Mouse (Mus musculus) heart, adult 9 months (tissue): ENCODE results near the gene Fam25c.

Experiments used
- DNase-seq, 2 experiments: peaks; one replicate each; pipeline ENCODE4 v3.0.0; 2022; ENCODE audit warnings: low spot score in 2 of 2

The Fam25c gene

DNA sequence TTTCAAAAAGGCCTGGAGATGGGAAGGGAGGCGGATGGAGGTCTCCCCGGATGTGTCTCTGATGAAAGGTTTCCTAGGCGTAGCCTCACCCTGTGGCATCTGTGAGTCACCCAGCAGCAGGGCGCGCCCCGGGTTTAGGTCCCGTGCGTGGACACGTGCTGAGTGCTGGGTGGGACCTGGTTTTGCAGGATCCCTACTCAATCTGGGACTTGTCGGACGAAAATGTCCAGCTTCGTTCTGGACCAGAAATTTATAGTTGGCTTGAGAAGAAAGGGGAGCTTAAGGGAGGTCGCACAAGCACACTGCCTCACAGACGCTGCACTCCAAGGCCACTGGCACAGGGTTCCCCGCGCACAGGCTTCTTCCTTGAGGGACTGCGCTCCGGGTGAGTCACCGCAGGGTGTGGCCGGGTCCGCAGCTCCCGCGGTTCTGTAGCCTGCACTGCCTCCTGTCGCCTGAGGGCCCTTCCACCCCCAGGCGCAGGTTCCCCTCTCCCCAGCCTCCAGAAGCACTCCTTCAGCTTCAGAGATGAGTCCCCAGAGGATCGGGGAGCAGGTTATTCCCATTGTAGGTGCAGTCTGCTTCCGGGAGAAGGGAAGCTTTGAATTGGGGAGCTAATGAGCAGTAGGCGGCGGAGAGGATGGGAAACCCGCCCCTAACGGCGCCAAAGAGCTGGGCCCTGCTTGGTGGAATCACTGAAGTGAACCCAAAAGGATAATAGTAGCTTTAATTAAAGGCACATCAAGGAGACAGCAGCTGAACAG is 8.4 kb upstream of the Fam25c start:
- DNase-seq = peak; percentile 89

DNA sequence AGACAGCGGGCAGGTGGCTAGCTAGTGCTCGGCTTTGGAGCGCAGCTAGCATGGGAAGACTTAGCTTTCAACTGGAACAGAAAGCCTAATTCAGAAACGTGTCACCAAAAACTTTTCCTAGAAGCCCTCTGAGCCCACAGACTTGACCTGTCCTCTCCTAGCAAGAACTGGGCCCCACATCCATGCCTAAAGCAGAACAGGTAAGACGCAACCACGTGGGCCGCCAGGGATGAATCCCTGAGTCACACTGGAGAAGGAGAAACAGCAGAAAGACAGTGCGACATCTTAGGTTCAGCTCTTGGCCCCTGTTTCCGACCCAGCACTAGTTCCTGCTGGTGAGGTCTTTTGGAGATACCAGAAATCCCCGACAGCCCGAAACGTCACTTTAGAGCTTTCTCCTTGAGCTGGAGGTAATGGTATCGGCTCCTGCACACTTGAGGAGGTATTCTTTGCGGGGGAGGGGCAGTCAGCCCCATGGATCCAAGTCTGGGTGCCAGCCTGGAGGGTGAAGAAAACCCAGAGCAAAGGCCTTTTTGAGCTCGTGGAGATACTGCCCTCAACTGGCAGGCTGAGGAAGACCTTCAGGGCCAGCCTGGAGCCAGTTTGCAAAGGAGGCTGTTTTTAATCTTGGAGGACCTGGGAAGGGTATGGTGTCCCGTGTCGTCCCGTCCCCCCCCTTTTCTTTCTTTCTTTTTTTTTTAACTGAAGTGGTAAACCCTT is 7.7 kb upstream of the Fam25c start:
- peak; percentile 74 to 75 for DNase-seq

DNA sequence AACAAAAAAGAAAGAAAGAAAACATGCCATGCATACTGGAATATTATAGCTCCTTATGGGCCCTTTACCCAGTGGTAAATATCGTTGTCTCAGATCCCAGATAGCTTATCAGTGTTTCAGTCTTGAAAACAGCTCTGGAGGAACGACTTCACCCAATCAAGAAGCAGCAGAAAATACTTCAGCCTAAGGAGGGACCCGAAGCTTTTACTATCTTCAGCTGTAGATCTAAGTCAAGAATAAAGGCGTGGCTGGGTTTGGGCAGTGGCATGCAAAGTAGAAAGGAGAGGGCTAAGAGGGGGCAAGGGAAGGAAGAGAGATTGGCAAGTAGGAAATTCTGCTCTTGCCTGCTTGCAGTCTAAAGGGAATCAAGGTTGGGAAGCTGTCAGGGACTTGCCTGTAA is 6.9 kb upstream of the Fam25c start:
- DNase-seq = no peak

DNA sequence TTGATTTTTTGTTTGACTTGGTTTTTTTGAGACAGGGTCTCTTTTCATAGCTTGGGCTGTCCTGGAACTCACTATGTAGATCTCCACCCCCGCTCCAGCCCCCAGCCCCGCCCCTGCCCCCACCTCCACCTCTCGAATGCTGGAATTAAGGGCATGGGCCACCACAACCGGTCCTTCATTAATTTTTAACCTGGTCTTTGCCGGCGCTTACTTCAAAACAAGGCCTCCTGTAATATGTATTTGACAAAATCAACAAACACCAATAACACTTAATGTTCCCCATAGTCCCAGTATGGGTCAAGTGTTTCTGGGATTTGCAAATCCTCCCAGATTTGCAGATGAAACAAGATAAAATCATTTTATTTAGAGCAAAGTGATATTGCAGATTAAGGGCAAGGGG is 5.0 kb upstream of the Fam25c start:
- DNase-seq = no peak

DNA sequence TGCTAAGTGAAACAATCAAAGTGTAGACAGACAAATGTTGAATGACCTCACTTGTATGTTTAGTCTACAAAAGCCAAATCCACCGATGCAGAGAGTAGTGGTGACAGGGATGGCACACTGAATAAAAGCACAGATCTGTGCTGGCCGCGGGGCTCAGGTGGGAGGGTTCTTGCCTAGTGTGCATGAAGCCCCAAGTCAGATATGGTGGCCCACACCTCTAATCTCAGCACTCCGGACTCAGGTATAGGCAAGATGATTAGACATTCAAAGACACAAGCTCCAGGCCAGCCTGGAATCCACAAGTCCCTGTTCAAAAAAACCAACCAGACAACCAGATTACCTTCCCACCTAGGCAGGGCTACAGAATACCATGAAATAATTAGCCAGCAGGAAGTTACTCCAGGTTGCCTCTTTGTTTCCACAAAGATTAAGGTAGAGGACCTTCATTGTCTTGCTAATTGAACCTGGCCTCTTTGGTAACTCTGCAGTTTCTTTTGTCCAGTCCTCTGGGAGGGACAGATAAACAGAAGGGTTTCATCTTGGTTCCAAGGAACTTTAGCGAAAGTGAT is 4.5 kb upstream of the Fam25c start:
- DNase-seq = no peak

DNA sequence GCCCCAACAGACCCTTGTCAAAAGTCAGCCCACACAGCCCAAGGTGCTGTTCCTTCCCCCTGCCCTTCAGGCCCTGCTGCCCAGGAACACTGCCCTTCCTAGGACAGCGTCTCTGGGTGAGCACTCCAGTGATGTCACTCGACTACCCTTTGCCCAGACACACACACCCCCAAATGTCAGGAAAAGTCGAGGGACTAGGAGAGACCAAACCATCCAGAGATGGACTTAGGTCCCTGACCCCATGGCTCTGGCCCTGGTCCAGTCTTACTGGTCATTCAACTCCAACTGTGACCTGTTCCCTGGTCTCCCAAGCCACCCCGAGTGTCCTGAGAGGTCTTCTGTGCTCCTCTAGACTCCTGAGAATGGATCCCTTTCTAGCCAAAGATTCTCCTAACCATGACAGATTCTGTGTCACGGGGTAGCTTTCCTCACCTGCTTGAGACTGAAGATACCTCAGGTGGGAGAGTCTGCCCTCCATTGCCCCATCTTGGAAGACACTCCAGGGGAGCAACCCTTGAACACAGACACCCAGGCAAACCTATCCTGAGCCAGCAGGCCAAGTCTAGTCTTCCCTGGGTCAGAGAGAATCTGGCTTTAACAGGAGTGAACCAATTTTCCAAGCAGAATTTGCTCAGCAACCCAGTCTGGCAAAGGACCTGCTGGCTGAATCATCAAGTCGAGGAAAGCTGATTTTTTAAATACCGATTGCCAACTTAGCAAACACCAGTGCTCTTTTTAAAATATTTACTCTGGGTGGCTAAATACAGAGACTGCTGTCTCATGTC is 2.6 kb upstream of the Fam25c start:
- DNase-seq = no peak

DNA sequence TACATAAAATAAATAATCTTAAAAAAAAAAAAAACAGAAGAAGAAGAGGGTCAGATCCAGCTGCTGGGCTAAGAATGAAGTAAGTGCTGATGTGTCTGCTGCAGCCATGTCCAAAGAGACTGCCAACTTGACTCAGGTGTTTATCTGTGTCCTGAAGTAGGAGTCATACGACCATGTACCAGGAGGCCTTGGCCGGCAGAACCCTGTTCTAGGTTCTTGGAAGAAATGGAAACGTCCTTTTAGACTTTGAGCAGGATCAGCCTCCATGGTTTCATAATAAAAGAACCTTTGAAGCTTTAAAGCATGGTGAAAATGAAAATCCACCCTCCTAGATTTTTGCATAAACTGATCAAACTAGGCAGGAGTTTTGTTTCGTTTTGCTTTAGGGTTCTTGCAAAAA is 777 bp downstream of the Fam25c start:
- DNase-seq = no peak

DNA sequence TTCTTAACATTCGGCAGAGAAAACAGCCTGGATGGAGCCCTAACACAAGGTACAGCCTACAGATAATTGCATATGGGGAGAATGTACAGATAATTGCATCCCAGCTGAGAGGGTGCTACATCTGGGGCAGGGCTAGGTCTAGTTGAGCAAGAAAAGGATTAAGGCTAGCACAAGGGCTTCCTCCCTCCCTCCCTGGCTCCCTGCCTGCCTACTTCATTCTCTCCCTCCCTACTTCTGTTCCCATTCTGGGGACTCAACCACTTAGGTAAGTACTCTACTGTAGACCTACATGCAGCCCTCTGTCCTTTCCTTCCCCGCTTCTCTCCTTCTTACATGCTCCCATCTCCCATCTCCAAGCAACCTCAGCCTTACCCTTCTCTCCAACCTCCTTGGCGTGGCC is 1.9 kb downstream of the Fam25c start:
- no peak for DNase-seq

DNA sequence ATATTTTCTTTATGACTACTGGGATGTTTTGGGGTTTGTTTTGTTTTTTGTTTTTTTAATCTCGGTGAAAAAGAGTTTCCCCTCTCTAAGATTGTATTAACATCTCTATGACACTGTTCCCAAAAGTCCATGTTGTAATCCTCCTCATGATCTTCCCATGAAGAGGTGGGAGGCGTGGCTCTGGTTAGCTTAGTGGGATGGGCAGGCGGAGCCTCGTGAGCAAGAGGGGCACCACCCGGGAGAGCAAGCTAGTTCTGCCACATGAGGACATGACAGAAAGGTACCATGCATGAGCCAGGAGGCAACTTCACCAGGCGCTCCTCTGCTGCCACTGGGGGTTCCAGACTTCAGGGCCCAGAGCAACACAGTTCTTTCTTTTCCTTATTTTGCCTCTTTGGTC is 2.7 kb downstream of the Fam25c start:
- DNase-seq = no peak

DNA sequence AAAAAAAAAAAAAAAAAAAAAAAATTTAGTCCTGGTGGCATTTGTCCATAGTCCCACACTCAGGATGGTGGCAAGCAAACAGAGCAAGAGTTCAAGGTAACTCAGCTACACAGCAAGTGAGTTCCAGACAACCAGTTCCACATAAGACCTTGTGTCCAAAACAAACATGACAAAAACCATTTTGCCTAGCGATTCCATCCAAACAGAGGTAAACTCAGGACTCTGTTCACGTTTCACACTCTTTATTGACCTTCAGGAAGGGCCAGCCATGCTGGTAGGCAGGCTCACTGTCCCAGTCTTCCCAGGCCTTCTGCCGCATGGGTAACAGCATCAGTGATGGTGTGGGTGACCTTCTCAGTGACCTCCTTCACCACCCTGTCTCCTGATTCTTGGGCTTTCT is 3.6 kb downstream of the Fam25c start:
- DNase-seq = no peak

DNA sequence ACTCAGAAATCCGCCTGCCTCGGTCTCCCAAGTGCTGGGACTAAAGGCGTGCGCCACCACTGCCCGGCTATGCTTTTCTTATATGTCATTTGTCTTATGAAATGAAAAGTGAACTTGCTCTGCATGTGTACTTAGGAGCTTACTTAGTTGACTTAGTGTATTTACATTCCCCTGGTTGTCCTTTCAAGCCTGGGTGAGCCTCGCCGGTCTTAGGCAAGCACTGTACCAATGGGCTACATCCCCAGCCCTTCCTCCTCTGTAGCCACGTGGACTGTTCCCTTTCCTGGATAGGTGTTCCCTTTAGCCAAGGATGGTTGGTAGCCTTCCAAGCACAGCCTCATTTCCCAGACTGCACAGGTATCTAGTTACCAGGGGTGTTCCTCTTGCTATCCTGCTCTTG is 6.2 kb downstream of the Fam25c start:
- DNase-seq = no peak

DNA sequence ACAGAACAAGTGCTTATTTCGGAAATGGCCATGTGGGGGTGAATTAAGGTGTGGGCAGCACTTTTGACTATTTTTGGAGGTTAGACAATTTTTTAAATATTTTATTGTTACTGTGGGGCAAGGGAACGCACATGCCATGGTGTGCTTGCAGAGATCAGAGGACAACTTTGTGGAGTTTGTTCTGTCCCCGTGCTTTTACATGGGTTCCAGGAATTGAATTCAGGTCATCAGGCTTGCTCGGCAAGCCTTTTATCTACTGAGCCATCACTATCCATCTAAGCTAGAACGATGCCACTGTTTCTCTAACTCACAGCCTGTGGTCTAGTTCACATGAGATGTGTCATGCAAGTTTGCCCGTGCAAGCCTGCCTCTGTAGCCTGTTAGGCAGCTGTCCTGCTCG is 6.9 kb downstream of the Fam25c start:
- no peak for DNase-seq

DNA sequence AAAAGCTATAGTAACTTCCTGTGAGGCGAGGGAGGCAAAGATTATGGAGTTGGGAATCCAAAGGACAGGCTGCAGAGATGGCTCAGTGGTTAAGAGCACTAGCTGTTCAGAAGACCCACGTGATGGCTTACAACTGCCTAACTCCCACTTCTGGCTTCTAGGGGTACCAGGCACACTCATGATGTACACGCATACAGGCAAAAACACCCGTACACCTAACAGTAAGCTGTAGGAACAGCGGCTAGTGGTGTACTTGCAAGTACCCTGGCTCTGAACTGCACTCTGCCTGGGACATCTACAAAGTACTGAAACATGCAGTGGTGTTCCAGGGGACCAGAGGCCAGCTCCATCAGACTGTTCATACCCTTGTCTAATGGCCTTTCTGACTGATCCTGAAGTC is 8.1 kb downstream of the Fam25c start:
- DNase-seq = no peak

DNA sequence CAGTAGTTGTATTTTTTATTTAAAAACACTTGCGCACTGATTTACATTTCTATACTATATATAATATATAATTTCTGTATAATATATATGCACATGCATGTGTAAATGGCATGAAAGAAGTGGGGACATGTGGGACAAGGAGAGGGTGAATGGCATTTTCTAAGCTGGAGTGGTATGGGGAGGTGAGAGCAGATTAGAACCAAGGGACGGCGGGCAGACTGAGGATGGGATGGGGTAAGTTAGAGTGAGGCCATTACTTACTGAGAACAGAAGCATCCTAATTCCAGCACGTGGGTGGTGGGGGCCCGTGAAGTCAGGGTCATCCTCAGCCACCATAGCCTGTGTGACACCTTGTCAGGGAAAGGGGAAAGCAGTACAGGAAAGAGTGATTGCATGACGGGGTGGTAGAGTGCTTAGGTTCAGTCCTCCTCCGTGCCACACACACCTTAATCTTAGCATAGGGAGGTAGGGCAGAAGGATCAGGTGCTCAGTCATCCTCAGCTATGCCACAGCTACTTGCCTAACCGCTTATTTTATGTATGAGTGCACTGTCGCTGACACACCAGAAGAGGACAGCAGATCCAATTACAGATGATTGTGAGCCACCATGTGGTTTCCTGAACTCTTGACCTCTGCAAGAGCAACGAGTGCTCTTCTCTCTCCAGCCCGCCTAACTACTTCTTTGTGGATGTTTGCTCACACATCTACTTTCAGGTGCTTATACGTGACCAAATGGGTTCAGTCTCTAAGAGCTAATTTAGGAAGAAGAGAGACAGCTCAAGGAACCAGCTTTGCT is 9.3 kb downstream of the Fam25c start:
- DNase-seq = no peak

DNA sequence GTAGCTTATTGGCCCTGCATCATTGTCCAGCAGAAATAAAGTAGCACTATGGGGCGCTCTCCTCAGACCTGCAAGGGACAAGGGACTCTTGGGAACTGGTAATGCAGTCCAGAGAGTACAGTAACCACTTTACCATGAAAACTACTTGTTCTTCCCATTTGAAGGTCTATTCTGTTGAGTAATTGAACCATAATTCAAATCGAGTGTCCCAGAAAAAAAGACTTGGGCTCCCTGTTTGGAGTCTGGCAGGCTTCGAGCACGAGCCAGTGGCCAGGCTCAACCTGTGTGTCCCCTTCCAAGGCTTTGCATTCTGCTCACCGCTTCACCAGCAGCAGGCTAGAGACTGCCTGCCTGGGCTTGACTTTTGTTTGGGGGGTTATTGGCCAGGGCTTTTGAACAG is 10.9 kb downstream of the Fam25c start:
- no peak for DNase-seq

DNA sequence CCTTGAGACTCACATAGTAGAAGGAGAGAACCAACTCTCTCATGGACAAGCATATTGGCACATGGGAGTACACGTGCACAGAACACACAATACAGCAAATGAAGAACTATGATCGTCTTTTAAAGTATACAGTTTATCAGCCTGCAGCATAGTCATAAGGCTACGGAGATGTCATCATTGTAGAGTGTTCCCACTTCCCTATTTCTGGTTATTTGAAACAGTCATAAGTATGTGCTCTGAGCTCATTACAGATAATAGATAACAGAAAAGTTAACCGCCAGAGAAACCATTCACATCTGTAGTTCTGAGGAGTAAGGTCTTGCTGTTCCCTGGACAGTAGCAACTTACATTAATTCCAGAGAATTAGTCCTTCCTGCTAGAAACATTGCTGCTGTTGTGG is 12.2 kb downstream of the Fam25c start:
- no peak for DNase-seq

DNA sequence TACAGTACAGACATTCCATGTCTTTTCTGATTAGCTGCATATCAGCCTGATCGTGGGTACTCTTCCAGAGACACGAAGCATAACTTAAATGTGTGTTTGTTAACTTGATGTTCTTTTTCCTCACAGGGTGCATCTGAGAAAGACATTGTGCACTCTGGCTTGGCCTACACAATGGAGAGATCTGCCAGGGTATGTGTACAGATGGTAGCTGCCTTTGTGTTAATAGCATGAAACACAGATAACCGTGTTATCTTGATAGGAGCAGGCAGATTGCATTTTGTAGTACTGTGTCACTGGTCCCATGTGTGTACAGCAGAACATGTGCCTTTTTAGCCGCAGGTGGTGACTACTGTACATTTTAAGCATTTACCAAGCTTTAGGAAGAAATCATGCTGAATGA is 13.2 kb downstream of the Fam25c start:
- no peak for DNase-seq

DNA sequence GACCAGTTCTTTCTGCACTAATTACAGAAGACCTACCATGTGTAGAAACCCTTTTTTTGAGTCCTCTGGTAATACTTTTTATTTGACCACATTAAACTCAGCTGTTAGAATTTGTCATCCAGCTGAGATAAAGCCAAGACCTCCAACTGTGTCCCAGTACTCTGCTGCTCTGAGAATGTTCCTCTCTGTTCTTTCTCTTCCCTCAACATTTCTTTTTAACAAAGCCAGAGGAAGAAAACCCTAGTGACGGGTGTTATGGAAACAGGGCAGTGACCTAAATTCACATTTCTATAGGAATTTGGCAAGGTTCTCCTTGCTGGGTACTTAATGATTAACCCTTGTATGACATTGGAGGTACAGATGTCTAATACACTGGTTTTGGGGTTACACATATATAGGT is 15.8 kb downstream of the Fam25c start:
- DNase-seq = no peak

DNA sequence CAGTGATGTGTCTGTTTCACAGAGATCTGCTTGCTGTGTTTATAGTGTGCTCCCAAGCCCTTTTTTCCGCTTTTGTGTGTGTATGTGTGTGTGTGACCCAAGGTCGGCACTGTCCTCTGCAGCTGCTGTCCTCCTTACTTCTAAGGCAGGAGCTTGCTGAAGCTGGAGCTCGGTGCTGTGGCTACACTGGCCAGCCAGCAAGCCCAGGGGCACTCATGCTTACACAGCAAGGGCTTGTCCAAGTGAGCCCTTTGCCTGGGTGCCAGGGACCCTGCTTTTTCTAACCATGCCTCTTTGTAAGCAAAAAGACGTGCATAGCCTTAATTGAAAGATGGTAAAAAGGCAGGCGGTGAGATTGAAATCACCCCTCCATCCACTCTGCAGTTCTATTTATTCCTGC is 22.8 kb downstream of the Fam25c start:
- DNase-seq = no peak

DNA sequence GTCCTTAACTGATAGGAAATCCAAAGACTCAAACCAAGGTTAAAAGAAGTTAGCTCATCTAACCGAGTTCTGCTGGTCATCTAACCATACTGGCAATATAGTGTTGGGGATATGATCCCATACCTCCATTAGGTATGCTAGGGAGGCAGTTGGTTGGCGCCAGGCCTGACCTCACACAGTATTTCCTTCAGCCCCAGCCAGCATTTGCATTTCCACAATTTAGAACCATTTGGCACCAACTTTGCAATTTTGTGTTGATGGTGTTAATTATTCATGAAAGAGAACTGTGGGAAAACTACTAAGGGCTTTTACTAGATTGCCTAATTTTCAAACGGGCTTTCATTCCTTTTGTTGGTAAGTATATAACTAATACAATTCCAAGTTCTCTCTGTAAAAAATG is 23.3 kb downstream of the Fam25c start:
- no peak for DNase-seq

DNA sequence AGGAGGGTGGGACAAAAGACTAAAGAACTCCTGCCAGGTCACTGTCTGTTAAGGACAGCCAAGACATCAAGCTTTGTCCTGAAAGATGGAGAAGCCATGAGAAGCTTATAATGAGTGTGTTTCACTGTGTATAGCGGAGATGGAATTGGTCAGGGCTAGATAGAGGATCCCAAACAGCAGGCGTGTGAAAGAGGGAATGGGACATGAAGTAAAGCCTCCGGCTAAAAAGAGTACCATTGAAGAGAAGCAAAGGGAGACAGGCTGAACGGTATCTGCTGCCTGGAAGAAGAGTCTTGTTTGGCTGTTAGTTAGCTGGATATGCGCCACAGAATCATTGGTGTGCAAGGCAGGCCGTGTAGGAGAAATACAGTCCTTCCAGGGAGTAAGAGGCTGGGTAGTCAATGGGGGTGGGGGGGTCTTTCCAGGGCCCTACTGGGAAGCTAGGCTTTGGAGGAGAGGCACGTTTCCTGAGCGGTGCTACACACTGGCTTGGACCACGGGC is 24.5 kb downstream of the Fam25c start:
- DNase-seq = no peak

DNA sequence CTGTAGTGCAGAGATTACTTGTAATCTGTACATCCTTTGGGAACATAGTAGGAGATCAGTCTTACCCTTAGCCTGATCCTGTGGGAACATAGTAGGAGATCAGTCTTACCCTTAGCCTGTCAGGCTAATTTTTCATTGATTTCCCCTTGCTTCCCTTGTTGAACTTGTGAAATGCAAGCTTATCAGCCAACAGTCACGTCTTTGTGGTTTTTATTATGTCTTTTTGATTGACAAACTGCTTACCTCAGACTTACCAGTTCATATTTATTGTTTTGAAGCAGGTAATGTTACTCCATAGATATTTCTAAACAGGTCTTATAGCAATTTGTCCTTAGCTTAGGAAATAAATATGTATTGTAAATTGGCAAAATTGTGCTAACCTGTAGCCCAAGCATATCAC is 27.6 kb downstream of the Fam25c start:
- no peak for DNase-seq
